Mouse (Mus musculus) kidney, adult 2 months (tissue): Measurements from ENCODE around the gene Atf1. TPM values are rescaled to one million over a fixed set of nuclear protein-coding genes. Genes with fewer than 3 reads are reported as not detected.
A peak's percentile ranks its signal among the peaks of the same experiment; 100 is the strongest.
"Not testable (repeated sequence)": the region's sequence is repeated elsewhere in the genome, so short reads cannot be mapped to it uniquely, and the experiment has no call there.

Experiments used
- DNase-seq: peaks from one replicate; pipeline ENCODE4 v3.0.0; 2021
- H3K27ac ChIP-seq: fragments of 200-500 bp; 2 replicates; pipeline ENCODE4 v1.5.1; 2012; ENCODE audit warnings: low read depth, low read length, control low read depth, inconsistent platforms; ENCODE audit not compliant: insufficient read depth
- H3K27me3 ChIP-seq: fragments of 200-500 bp; replicated peaks from 2 replicates; pipeline ENCODE4 v1.6.1; 2012; ENCODE audit warnings: mild to moderate bottlenecking, moderate library complexity, low read length, inconsistent platforms; ENCODE audit not compliant: control insufficient read depth, insufficient read depth
- H3K36me3 ChIP-seq: fragments of 200-500 bp; 2 replicates; pipeline ENCODE4 v1.6.1; 2012; ENCODE audit warnings: mild to moderate bottlenecking, moderate library complexity, low read length, inconsistent platforms; ENCODE audit not compliant: control insufficient read depth, insufficient read depth
- H3K4me1 ChIP-seq: fragments of 200-500 bp; 2 replicates; pipeline ENCODE4 v1.6.1; 2011; ENCODE audit warnings: low read length; ENCODE audit not compliant: control insufficient read depth, insufficient read depth
- H3K4me3 ChIP-seq: fragments of 200-500 bp; 2 replicates; pipeline ENCODE4 v1.5.1; 2011; ENCODE audit warnings: mild to moderate bottlenecking, low read depth, low read length, control low read depth; ENCODE audit not compliant: insufficient read depth
- CTCF ChIP-seq: fragments of 200-500 bp; conservative IDR thresholded peaks from 2 replicates; pipeline ENCODE4 v1.5.1; 2011; ENCODE audit warnings: low read depth, mild to moderate bottlenecking, control low read depth, low read length, moderate library complexity, mixed read lengths; ENCODE audit not compliant: insufficient read depth, insufficient read length
- POLR2A ChIP-seq: fragments of 200-500 bp; IDR thresholded peaks from one replicate; pipeline ENCODE4 v1.6.1; 2011; ENCODE audit warnings: low read depth, low read length, control low read depth
- WGBS: fragments of 180-500 bp; shearing (Covaris S2); methylation state at CpG from one replicate; pipeline ENCODE4 v1.1.7; 2018; 5-methylcytosine and 5-hydroxymethylcytosine counted together
- polyA plus RNA-seq: library from polyadenylated mRNA; depleted of rRNA; stranded (reverse); fragments of >200 nt; gene quantifications from 2 replicates; pipeline ENCODE4 v1.2.3, GENCODE M21; 2012

Gene Atf1
- polyA plus RNA-seq, 1 experiment = 43.7 TPM

DNA sequence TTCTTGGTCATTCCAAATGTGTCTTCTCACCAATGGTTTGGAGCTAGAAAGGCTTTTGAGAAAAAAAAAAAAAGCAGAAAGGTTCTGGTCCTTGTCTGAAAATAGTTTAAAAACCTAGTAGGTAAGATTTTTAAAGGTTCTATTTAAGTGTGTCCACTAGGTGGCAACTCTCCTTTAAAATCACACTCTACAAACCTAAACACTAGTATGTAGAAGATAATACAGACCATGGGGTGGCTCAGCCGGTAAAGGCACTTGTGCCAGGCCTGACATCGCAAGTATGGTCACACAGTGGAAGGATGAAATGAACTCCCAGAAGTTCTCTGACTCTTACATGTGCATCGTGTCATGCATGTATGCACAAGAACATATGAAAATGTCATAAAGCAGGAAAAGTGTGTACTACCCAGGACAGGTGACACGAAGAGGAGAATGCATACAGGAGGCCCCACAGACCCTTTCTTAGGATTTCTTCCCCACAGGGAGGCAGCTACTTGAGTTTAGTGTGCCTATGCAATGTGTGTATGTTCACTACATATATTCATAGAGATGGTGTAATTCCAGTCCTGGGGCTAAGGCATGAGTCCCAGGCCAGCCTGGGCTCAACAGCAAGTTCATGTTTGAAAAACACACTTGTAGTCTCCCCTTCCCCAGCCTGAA, 35.8 kb downstream of the Atf1 start:
- no peaks in the 10 kb centered on the region for H3K27me3 ChIP-seq
- TF ChIP-seq CTCF = peak; percentile 27; the same call in 1 of the 2 replicates
- TF ChIP-seq POLR2A = no peak
- H3K4me3 ChIP-seq = no peak overlapping the region
- peak; percentile 28 for DNase-seq
- peaks cover 3% of the 10 kb centered on the region for H3K36me3 ChIP-seq
- H3K27ac ChIP-seq = no peak overlapping the region
- H3K4me1 ChIP-seq = peaks cover 8% of the 10 kb centered on the region
- WGBS = 32% methylated on average over 4 of the region's 4 CpGs

GRCm38 (mm10) chr15:100265586-100266325, 38.1 kb downstream of the Atf1 start:
- no peak for TF ChIP-seq POLR2A
- TF ChIP-seq CTCF = no peak
- WGBS = 58% methylated on average over 5 of the region's 5 CpGs
- Histone ChIP-seq H3K36me3 (no peaks in the 10 kb centered on the region; the same call in 1 of the 2 replicates), H3K27ac (no peak overlapping the region), H3K27me3 (no peaks in the 10 kb centered on the region), H3K4me1 (peaks cover 8% of the 10 kb centered on the region), H3K4me3 (no peak overlapping the region)
- no peak for DNase-seq

DNA sequence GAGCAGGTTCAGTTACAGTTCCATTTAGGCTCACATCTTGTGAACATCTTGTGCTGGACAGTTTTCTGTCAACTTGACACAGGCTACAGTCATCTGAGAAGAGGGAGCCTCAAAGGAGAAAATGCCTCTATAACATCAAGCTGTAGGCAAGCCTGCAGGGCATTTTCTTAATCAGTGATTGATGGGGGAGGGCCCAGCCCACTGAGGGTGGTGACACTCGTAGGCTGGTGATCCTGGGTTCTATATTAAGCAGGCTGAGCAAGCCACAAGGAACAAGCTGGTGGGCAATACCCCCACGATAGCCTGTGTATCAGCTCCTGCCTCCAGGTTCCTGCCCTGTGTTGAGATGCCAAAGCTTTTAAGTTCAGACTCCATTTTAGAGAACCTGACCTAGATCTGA, 41.3 kb downstream of the Atf1 start:
- H3K36me3 ChIP-seq = no peaks in the 10 kb centered on the region
- TF ChIP-seq CTCF = no peak
- no peak for TF ChIP-seq POLR2A
- 83% methylated on average over 2 of the region's 2 CpGs for WGBS
- no peak overlapping the region for H3K27ac ChIP-seq
- DNase-seq = no peak
- no peak overlapping the region for H3K4me3 ChIP-seq
- no peaks in the 10 kb centered on the region for H3K27me3 ChIP-seq
- peaks cover 5% of the 10 kb centered on the region; the same call in 1 of the 2 replicates for H3K4me1 ChIP-seq

- WGBS = 31% methylated on average over 9 of the region's 9 CpGs
- H3K36me3 ChIP-seq = no peaks in the 10 kb centered on the region
- no peak overlapping the region for H3K27ac ChIP-seq
- peaks cover 5% of the 10 kb centered on the region; the same call in 1 of the 2 replicates for H3K4me1 ChIP-seq
- no peaks in the 10 kb centered on the region for H3K27me3 ChIP-seq
- no peak for DNase-seq
- H3K4me3 ChIP-seq = no peak overlapping the region
- TF ChIP-seq CTCF (no peak), POLR2A (no peak)
Observed at GRCm38 (mm10) chr15:100269776-100270175, 42.2 kb downstream of the Atf1 start.

GRCm38 (mm10) chr15:100270609-100271008, 43.0 kb downstream of the Atf1 start:
- H3K4me1 ChIP-seq, H3K27ac ChIP-seq, H3K36me3 ChIP-seq, H3K4me3 ChIP-seq, H3K27me3 ChIP-seq, DNase-seq: not testable (repeated sequence)
- 61% methylated on average over 7 of the region's 7 CpGs for WGBS

GRCm38 (mm10) chr15:100271411-100271810, 43.8 kb downstream of the Atf1 start:
- H3K4me1 ChIP-seq = peaks cover 10% of the 10 kb centered on the region; the same call in 1 of the 2 replicates
- no peak overlapping the region for H3K4me3 ChIP-seq
- TF ChIP-seq CTCF = no peak
- no peak for TF ChIP-seq POLR2A
- H3K27ac ChIP-seq = no peak overlapping the region
- no peaks in the 10 kb centered on the region for H3K27me3 ChIP-seq
- H3K36me3 ChIP-seq = no peaks in the 10 kb centered on the region
- DNase-seq = no peak
- 82% methylated on average over 14 of the region's 14 CpGs for WGBS

GRCm38 (mm10) chr15:100273791-100274308, 46.2 kb downstream of the Atf1 start:
- H3K27ac ChIP-seq = peak overlapping the region; percentile 47
- peak; percentile 63 for DNase-seq
- H3K4me3 ChIP-seq, H3K27me3 ChIP-seq, H3K36me3 ChIP-seq, H3K4me1 ChIP-seq: not testable (repeated sequence)
- 62% methylated on average over 4 of the region's 4 CpGs for WGBS
